Mouse (Mus musculus) liver, adult 2 months (tissue): ENCODE measurements around the gene Tradd.

Experiments used
- CTCF ChIP-seq: fragments of 200-500 bp; IDR thresholded peaks from 2 replicates; pipeline ENCODE4 v1.5.1; 2011; ENCODE audit warnings: low read depth, low read length, control low read depth
- POLR2A ChIP-seq: fragments of 200-500 bp; IDR thresholded peaks from 2 replicates; pipeline ENCODE4 v1.6.1; 2011; ENCODE audit warnings: low read length, control low read depth; ENCODE audit not compliant: insufficient read depth; ENCODE audit errors: extremely low read depth

DNA sequence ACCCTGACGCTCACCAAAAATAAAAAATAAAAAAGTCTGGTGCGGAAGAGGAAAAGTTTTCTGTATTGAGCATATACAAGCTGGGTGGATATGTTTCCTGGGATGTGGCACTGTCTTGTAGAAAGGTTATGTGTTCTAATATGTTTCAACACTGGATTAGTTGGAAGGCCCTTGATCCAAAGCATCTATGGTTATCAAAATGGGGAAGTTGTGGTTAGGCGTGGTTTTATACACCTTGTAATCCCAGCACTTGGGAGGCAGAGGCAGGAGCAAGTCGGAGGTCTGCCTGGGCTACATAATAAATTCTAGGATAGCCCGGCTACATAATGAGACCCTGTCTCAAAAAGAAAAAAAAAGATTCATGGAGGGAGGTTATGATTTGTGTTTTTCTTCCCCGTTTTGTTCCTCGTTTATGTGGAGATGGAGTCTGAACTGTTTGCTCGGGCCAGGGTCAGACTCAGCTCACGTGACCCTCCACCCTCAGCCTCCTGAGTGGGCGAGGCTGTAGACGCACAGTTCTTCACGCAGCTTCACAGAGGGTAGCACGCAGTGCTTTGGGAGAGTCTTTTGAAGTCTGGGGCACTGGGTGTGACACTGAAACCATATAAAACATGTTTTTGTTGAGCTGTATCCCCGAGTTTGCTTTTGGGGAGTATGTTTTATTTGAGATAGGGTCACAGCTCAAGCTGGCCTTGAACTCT is 26.8 kb downstream of the Tradd start:
- TF ChIP-seq POLR2A (no peak), CTCF (no peak)
